Mouse (Mus musculus): ENCODE results near the gene Map3k21.

- no peak for TF ChIP-seq POLR2A (IDR thresholded peaks at IDR 0.05; ENCODE audit: insufficient read length, low read depth)
- TF ChIP-seq MYOD1 (IDR thresholded peaks at IDR 0.05; ENCODE audit: control insufficient read depth in 1 of 3, insufficient read length in 2 of 3, low read depth in 2 of 3): no peak
- TF ChIP-seq POLR2AphosphoS2 (IDR thresholded peaks at IDR 0.05; ENCODE audit: insufficient read length, low read depth): no peak
- TF ChIP-seq USF1 (IDR thresholded peaks at IDR 0.05; ENCODE audit: low read depth): no peak
- no peak for TF ChIP-seq CEBPB (IDR thresholded peaks at IDR 0.05; ENCODE audit: insufficient read depth, poor library complexity, severe bottlenecking)
- no peak for TF ChIP-seq TCF12 (IDR thresholded peaks at IDR 0.05; ENCODE audit: insufficient read depth, poor library complexity, severe bottlenecking)
- no peak for TF ChIP-seq REST (IDR thresholded peaks at IDR 0.05; ENCODE audit: insufficient read depth, insufficient read length)
- TF ChIP-seq E2F4 (IDR thresholded peaks at IDR 0.05; ENCODE audit: insufficient read depth): no peak
- TF ChIP-seq MAX (IDR thresholded peaks at IDR 0.05; ENCODE audit: low read depth): no peak
Observed at GRCm38 (mm10) chr8:125914386-125914785, 4.1 kb downstream of the Map3k21 start.

Data from myocyte (in vitro differentiated cells).